Mouse (Mus musculus) right cerebral cortex, postnatal 14 days (tissue): ENCODE data around the gene Nhlrc1.

Experiments
- DNase-seq: peaks from one replicate; pipeline ENCODE4 v3.0.0; 2022

Nhlrc1 gene

DNA sequence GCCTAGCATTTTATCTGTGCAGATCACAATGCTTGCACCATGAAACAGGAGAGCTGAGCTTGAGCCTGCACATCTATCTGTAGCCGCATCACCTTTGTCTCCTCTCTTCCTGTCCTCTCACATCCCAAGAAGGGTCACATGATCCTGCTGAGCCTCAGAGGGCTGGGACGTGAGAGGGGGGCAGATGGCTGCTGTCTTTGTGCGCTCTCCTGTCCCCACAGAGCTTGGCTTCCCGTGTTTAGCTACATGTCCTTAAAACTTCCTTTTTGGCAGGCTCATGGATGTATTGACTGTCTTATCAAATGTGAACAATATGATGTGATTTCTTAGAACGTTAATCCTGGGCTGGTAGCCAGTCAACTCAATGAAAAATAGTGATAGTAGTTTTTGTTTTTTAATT lies 15.2 kb downstream of the Nhlrc1 start:
- DNase-seq: no peak

DNA sequence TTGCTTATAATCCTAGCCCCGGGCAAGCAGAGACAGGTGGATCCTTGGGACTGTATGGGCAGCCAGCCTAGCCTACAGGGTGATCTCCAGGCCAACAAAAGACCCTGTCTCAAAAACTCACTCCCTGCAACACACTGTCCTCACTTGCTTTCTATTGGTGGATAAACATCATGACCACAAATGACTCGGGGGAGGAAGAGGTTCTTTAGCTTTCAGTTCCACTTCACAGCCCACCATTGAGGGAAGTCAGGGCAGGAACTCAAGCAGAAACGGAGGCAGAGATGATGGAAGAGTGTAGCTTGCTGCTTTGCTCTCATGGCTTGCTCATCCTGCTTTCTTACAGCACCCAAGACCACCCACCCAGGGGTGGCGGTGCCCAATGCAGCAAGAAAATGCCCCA lies 17.3 kb downstream of the Nhlrc1 start:
- DNase-seq: no peak

DNA sequence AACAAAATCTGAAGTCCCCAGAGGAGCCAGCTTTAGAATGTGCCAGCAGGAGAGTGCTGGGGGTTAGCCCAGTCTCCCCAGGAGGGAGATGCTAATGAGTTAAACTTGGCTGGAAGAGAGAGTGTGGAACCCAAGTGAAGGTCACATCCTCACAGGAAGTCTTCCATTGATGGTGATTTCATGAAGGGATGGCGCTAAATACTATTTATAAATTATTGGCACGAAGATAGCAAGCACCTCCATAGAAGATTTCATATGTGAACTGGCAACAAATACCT lies 21.4 kb downstream of the Nhlrc1 start:
- DNase-seq: no peak

DNA sequence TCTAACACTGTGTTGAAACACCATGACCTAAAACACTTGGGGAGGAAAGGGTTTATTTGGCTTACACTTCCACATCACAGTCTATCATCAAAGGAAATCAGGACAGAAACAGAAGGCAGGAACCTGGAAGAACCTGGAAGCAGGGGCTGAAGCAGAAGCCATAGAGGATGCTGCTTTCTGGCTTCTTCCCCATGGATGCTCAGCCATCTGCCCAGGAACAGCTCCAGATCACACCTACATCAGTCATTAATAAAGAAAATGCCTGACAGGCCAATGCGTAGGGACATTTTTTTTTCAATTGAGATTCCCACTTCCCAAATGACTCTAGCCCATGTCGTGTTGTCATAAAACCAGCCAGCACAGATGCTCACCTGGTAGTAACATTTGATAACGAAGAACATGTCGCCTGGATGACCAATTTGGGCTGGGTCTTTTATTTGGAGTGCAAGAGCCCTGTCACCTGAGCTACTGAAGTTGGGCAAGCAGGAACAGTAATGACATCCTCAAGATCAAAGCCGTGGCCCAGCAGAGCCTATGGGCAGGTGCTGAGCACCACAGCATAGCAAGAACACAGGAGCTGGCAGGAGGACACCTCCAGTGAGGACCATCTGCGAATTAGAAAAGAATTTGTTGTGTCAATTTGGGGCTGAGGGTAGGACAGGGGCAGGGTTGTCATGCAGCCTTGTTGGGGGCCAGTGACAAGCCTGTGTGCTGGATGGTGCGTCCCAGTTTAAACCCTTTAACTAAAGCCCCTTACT lies 22.0 kb downstream of the Nhlrc1 start:
- no peak for DNase-seq

DNA sequence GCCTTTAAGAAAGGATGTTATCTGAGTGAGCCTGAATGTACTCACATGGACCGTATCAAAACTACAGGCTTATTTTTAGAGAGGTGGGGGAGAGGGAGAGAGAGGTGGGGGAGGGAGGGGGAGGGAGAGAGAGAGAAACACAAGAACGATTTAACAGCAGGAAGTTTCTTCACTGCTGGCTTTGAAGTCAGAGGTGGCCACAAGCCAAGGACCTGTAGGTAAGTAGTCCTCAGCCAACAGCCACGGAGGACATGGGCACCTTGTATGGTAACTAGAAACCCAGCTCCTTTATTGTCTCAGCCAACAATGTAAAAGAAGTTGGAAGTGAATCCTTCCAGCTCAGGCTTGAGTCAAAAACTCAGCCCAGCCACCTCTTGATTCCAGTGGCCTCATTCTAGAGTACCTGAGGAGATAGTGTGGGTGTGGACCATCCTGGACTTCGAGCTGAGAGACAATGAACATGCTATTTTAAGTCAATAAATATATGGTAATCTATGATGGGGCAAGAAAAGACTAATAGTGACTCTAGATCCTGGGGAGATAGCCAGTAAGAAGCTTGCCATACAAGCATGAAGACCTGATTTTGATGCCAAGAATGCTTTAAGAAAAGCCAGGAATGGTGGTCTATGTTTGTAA lies 24.2 kb downstream of the Nhlrc1 start:
- no peak for DNase-seq

- DNase-seq: no peak
Measured at GRCm38 (mm10) chr13:46987941-46988340, 26.7 kb downstream of the Nhlrc1 start.

DNA sequence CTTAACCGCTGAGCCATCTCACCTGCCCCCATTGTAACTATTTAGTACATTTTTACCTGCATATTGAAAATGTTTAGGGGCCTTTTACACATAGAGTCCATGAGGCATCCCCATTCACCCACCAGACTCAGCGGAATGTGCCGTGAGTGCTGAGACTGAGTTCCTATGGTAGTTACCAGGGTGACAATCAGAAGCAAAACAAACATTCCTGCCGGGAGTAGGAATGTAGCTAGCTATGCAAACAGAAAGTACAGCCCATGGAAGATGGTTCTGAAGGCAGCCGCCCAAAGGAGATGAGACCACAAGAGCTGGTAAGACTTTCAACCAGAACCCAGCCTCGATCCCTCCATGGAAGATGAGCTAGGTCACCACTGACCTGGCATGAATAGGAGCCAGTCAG lies 28.4 kb downstream of the Nhlrc1 start:
- DNase-seq: no peak

- DNase-seq: no peak
Measured at GRCm38 (mm10) chr13:46983878-46984277, 30.8 kb downstream of the Nhlrc1 start.

GRCm38 (mm10) chr13:46979836-46980490 lies 34.7 kb downstream of the Nhlrc1 start:
- DNase-seq: no peak

GRCm38 (mm10) chr13:46976532-46976931 lies 38.1 kb downstream of the Nhlrc1 start:
- no peak for DNase-seq

GRCm38 (mm10) chr13:46975930-46976329 lies 38.7 kb downstream of the Nhlrc1 start:
- DNase-seq: no peak

DNA sequence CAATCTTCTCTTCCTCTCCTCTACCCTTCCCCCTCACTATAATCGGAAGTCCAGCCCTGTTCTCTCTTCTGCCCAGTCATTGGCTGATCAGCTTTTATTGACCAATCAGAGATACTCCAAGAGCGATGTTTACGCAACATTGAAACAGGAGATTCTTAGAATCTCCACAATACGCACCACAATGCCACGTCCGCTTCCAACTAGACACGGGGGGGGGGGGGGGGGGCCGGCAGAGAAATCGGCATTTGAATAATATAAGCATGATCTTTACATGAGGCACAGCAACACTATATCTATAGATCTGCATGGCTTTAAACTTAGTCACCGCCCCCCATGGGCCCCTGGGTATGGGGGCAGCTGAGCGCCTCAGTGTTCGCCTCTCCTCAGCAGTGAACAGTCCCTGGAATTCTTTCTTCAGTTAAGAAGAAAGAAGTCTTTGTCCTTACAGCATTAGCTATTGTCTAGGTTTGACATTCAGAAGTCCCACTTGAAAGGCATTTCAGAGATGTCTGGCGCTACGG lies 39.6 kb downstream of the Nhlrc1 start:
- no peak for DNase-seq

DNA sequence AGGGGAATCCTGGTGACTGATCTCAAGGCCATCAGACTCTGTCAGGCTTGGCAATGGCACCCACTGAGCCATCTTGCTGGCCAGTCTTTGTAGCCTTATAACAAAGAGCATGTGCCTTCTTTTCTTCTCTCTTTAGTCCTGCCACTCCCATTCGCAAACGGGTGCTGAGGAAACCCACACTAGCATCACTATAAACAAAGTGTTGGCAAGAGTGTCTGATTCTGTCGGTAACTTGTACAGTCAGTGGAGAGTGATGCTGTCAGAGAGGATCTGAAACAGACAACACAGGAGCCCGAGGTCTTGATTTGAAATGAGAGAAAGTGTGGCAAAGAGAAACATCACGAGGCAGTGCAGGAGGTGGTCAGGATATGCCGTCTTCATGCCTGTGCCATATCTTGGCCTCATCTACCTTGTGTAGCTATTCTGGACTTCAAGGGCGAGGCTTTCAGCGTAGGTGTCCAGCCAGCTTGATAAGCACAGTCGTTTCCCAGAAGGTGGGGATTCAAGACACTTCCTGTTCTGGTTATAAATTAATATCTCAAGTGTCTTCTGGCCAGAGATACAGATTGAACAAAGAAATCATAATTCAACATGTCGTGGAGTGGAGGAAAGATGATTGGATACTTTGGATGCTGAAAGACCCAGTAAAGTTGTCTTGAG lies 44.2 kb downstream of the Nhlrc1 start:
- DNase-seq: no peak

DNA sequence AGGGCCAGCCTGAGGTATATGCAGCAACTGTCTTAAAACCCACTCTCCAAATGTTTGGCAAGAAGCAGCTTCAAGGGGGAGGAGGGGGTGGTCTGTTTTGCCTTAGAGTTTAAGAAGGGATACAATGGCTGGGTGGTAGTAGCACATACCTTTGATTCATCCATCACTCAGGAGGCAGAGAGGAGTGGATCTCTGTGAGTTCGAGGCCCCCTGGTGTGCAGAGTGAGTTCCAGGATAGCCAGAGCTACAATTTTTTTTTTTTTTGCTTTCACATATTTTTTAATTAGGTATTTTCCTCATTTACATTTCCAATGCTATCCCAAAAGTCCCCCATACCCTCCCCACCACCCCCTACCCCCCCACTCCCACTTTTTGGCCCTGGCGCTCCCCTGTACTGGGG lies 46.0 kb downstream of the Nhlrc1 start:
- no peak for DNase-seq

- no peak for DNase-seq
Measured at GRCm38 (mm10) chr13:46967308-46967707, 47.3 kb downstream of the Nhlrc1 start.
